Mouse (Mus musculus) kidney, adult 8-10 months (tissue): ENCODE results near the gene Rab11fip4.

Experiments
- DNase-seq, 2 experiments: peaks; one replicate each; pipeline ENCODE4 v3.0.0; 2022

Gene Rab11fip4

GRCm38 (mm10) chr11:79746552-79747102, 155.6 kb downstream of the Rab11fip4 start:
- peak; percentile 39 to 51 for DNase-seq
